Mouse (Mus musculus) liver, adult 2 months (tissue): Measurements from ENCODE around the gene Cd164l2.

Experiments
- CTCF ChIP-seq: fragments of 200-500 bp; IDR thresholded peaks from 2 replicates; pipeline ENCODE4 v1.5.1; 2011; ENCODE audit warnings: low read depth, low read length, control low read depth
- POLR2A ChIP-seq: fragments of 200-500 bp; IDR thresholded peaks from 2 replicates; pipeline ENCODE4 v1.6.1; 2011; ENCODE audit warnings: low read length, control low read depth; ENCODE audit not compliant: insufficient read depth; ENCODE audit errors: extremely low read depth

DNA sequence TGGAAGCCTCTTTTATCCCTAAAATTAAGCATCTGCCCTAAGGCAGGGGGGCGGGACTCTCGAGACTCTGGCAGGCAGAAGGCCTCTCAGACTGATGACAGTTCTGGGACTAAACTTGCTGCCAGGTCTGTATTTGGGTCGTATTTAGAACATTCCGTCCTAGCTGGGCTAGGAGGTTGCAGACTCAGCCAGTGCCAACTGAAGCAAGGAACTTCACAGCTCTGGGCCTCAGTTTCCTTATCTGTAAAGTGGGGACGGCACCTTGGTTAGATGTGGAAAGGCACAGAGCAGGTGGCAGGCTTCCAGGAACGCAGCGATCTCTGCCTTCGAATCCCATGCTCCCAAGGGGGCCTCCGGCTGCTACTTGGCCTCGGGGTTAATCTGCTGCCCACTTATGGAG is 14.1 kb downstream of the Cd164l2 start:
- no peak for TF ChIP-seq CTCF
- no peak for TF ChIP-seq POLR2A
